In genomic region chr9:63315231-63315630, GRCm38 (mm10) we compare ENCODE assay signal across 18 mouse cellular contexts.
"Had no signal": no experiment of that assay in that cellular context is flagged by ENCODE, and none has a peak within 500 bp of the region (broad histone marks: within the 10 kb centered on the region; RNA-seq: fewer than 3 reads in every experiment).

No protein-coding gene starts in this region.

- H3K4me2 ChIP-seq: lung, embryonic 15.5 days; midbrain, embryonic 11.5 days; midbrain, embryonic 13.5 days; midbrain, embryonic 15.5 days; neural tube, embryonic 12.5 days; stomach, embryonic 15.5 days had no signal

- H3K4me3 ChIP-seq: lung, embryonic 15.5 days; megakaryocyte, embryonic 14.5 days; midbrain, embryonic 13.5 days; midbrain, embryonic 15.5 days; neural tube, embryonic 12.5 days; stomach, embryonic 15.5 days had no signal

- H3K27ac ChIP-seq: lung, embryonic 15.5 days; macrophage; midbrain, embryonic 13.5 days; midbrain, embryonic 15.5 days; neural tube, embryonic 12.5 days; stomach, embryonic 15.5 days; stomach, postnatal 0 days had no signal

- H3K9me3 ChIP-seq: lung, embryonic 15.5 days; megakaryocyte, embryonic 14.5 days; midbrain, embryonic 13.5 days; midbrain, embryonic 15.5 days; neural tube, embryonic 12.5 days; stomach, embryonic 15.5 days had no signal

- DNase-seq: liver, postnatal 0 days; lung, adult 2 months; lung, postnatal 14 days; lung, postnatal 36 days; right cerebral cortex, postnatal 14 days; thymus, adult 2 months; thymus, postnatal 25 days; thymus, postnatal 4 days had no signal

- ATAC-seq: liver, postnatal 0 days; lung, postnatal 0 days; midbrain, embryonic 13.5 days; midbrain, embryonic 15.5 days had no signal

- H3K9ac ChIP-seq: liver, postnatal 0 days; lung, embryonic 15.5 days; midbrain, embryonic 13.5 days; midbrain, embryonic 15.5 days; neural tube, embryonic 12.5 days; stomach, embryonic 15.5 days had no signal

- H3K4me1 ChIP-seq: lung, embryonic 15.5 days; midbrain, embryonic 13.5 days; midbrain, embryonic 15.5 days; neural tube, embryonic 12.5 days; stomach, embryonic 15.5 days had no signal

- H3K36me3 ChIP-seq: lung, embryonic 15.5 days; midbrain, embryonic 15.5 days; stomach, embryonic 15.5 days had no signal

- H3K27me3 ChIP-seq: lung, embryonic 15.5 days; megakaryocyte, embryonic 14.5 days; midbrain, embryonic 13.5 days; midbrain, embryonic 15.5 days; neural tube, embryonic 12.5 days; stomach, embryonic 15.5 days had no signal
